In the genomic region with DNA sequence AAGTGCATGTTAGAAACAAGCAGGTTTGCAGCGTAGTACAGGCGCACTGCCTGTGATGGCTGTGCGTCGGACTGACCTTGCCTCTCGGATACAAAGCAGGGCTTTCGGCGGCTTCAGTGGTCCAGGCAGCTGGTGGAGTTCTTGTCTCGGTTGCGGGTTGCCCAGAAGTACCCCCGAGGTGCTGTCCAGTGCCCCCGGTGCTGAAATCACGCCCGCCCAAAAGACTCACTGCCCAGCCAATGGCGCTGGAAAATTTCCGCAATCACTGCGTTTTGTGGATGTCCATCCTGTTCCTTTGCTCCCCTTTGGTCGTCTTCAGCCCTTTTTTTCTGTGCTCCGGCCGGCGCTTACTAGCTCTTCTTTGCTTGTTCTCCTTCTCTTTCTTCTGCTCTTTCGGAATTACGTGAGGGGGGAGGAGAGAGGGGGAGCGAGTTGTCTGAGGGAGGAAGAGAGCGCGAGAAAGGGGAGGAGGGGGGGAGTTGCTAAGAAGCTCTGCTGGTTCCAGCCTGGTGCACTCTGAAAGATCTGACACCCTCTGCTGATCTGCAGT, we compare ENCODE assay signal across 9 mouse cellular contexts. TPM values are rescaled to one million over a fixed set of nuclear protein-coding genes. Genes with fewer than 3 reads are reported as not detected.
DNase-seq lines count a peak whose midpoint lies in the region; ATAC-seq and TF ChIP-seq lines count a peak whose summit lies in the region.
"Had no signal": no experiment of that assay in that cellular context is flagged by ENCODE, and none has a peak within 500 bp of the region (broad histone marks: within the 10 kb centered on the region; RNA-seq: fewer than 3 reads in every experiment).

A gene (minus strand): TSS at position 445 of the 550 bp plus-strand sequence.

- ATAC-seq in lung, embryonic 15.5 days (ENCODE audit: borderline replicate concordance, extremely low read depth, low FRiP score, low TSS enrichment) = no peak
- peak; percentile 57; the same call in 1 of the 2 replicates for ATAC-seq in embryonic facial prominence, embryonic 11.5 days (replicated peaks; ENCODE audit: insufficient number of reproducible peaks, low FRiP score, low TSS enrichment, low read depth)
- no peak for ATAC-seq in liver, postnatal 0 days

- TF ChIP-seq EP300 in liver, postnatal 0 days (IDR thresholded peaks at IDR 0.05; ENCODE audit: low read depth) = no peak

- peak within 1 kb of the TSS; percentile 56 for H3K4me2 ChIP-seq in lung, embryonic 15.5 days
- H3K4me2 ChIP-seq in embryonic facial prominence, embryonic 11.5 days (ENCODE audit: low read depth, low read length) = peak within 1 kb of the TSS; percentile 61
- 0 out of 2 replicates have a peak within 1 kb of the TSS, but pooled peaks have one; percentile 15 for H3K4me2 ChIP-seq in liver, postnatal 0 days (ENCODE audit: low read depth, low read length)

- no peak within 1 kb of the TSS for H3K27ac ChIP-seq in lung, embryonic 15.5 days
- H3K27ac ChIP-seq in embryonic facial prominence, embryonic 11.5 days (replicated peaks; ENCODE audit: low read depth, low read length) = no peak within 1 kb of the TSS
- H3K27ac ChIP-seq in layer of hippocampus, adult 2 months = peak within 1 kb of the TSS; percentile 97
- H3K27ac ChIP-seq in liver, postnatal 0 days (ENCODE audit: low read depth) = no peak within 1 kb of the TSS

- intact Hi-C loops in heart, postnatal 14 days (cut with DNase I) = no loop called here

- H3K9me3 ChIP-seq in lung, embryonic 15.5 days = no peaks in the 10 kb centered on the region
- no peaks in the 10 kb centered on the region for H3K9me3 ChIP-seq in embryonic facial prominence, embryonic 11.5 days (replicated peaks; ENCODE audit: control insufficient read depth, low read length)
- no peaks in the 10 kb centered on the region for H3K9me3 ChIP-seq in liver, postnatal 0 days (ENCODE audit: low read length)

- peaks cover 15% of the 10 kb centered on the region; the same call in 1 of the 2 replicates for H3K4me1 ChIP-seq in lung, embryonic 15.5 days
- no peaks in the 10 kb centered on the region for H3K4me1 ChIP-seq in embryonic facial prominence, embryonic 11.5 days (ENCODE audit: control insufficient read depth, insufficient read depth, low read length)
- no peaks in the 10 kb centered on the region for H3K4me1 ChIP-seq in liver, postnatal 0 days (ENCODE audit: insufficient read depth)

- WGBS in lung, embryonic 15.5 days = 1% methylated on average over 25 of the region's 25 CpGs
- under 1% methylated on average over 24 of the region's 25 CpGs for WGBS in embryonic facial prominence, embryonic 11.5 days
- 2% methylated on average over 25 of the region's 25 CpGs for whole genome bisulfite sequencing in liver, postnatal 0 days (ENCODE audit: insufficient replicate concordance)

- H3K27me3 ChIP-seq in lung, embryonic 15.5 days = peaks cover 39% of the 10 kb centered on the region
- peaks cover 22% of the 10 kb centered on the region for H3K27me3 ChIP-seq in embryonic facial prominence, embryonic 11.5 days (ENCODE audit: control insufficient read depth, insufficient read depth, low read length)
- peaks cover 24% of the 10 kb centered on the region for H3K27me3 ChIP-seq in liver, postnatal 0 days (ENCODE audit: insufficient read depth, low read length)

- no peak for TF ChIP-seq CTCF in layer of hippocampus, adult 2 months (conservative IDR thresholded peaks at IDR 0.05)
- TF ChIP-seq CTCF in liver, postnatal 0 days (IDR thresholded peaks at IDR 0.05; ENCODE audit: low read depth) = no peak

- no peak within 1 kb of the TSS for H3K9ac ChIP-seq in lung, embryonic 15.5 days
- H3K9ac ChIP-seq in embryonic facial prominence, embryonic 11.5 days (replicated peaks; ENCODE audit: low read length) = peak within 1 kb of the TSS; percentile 50
- H3K9ac ChIP-seq in liver, postnatal 0 days (replicated peaks) = no peak within 1 kb of the TSS

- H3K4me3 ChIP-seq in lung, embryonic 15.5 days = peak within 1 kb of the TSS; percentile 28
- peak within 1 kb of the TSS; percentile 38 for H3K4me3 ChIP-seq in embryonic facial prominence, embryonic 11.5 days (ENCODE audit: low read depth, low read length)
- peak within 1 kb of the TSS; percentile 76 for H3K4me3 ChIP-seq in layer of hippocampus, adult 2 months
- H3K4me3 ChIP-seq in liver, postnatal 0 days (ENCODE audit: low read depth, low read length) = no peak within 1 kb of the TSS

- no peaks in the 10 kb centered on the region for H3K36me3 ChIP-seq in lung, embryonic 15.5 days
- H3K36me3 ChIP-seq in embryonic facial prominence, embryonic 11.5 days (replicated peaks; ENCODE audit: control insufficient read depth, insufficient read depth, low read depth, low read length) = no peaks in the 10 kb centered on the region
- H3K36me3 ChIP-seq in liver, postnatal 0 days (replicated peaks; ENCODE audit: insufficient read depth, low read length) = no peaks in the 10 kb centered on the region
- H3K36me3 ChIP-seq: G1E had no signal

- no peak for DNase-seq in lung, adult 18-20 months
- peak; percentile 81 for DNase-seq in embryonic facial prominence, embryonic 11.5 days (ENCODE audit: low spot score)
- DNase-seq in heart, postnatal 14 days = peak; percentile 25 to 27
- DNase-seq in layer of hippocampus, adult 2 months (ENCODE audit: low spot score in 2 of 2) = peak; percentile 64 to 76
- peak; percentile 13 for DNase-seq in liver, postnatal 0 days
- peak; percentile 85 for DNase-seq in right cerebral cortex, adult 18-20 months
- DNase-seq in urinary bladder, postnatal 10 days (ENCODE audit: low spot score) = no peak

RNA-seq across cellular contexts. Expression of the gene that starts here (rescaled TPM):
- polyA plus RNA-seq in lung, embryonic 15.5 days (2015; fragmentation: Nextera tagmentation; extraction: Ambion mirVana) = 0.05 and 0.14 TPM in 2 replicates
- 2.1 and 2.9 TPM in 2 replicates for polyA plus RNA-seq in embryonic facial prominence, embryonic 11.5 days (2014; fragmentation: Nextera tagmentation; extraction: Ambion mirVana)
- total RNA-seq in heart, postnatal 14 days (2021) = not detected
- 10 to 100 TPM; 59.6 to 61.4 TPM for total RNA-seq in layer of hippocampus, adult 2 months (2021)
- not detected in 2 replicates for polyA plus RNA-seq in liver, postnatal 0 days (2015; fragmentation: Nextera tagmentation; extraction: Ambion mirVana)
- polyA plus RNA-seq: G1E had no signal

Comparison
In these comparisons a context has a peak if more than half of its experiments do, and no peak if none do; other contexts are left out.
1. RNA of the gene that starts here (total RNA-seq): 59.6 to 61.4 TPM in layer of hippocampus, adult 2 months; not detected in heart, postnatal 14 days; every median in the first group is over 10 times any median in the second.
2. Peak in DNase-seq in heart, postnatal 14 days; RNA of the gene not detected or under 1 TPM.
3. Peak in DNase-seq and H3K4me2 ChIP-seq in liver, postnatal 0 days; RNA of the gene not detected or under 1 TPM.
4. DNase-seq: peak in embryonic facial prominence, embryonic 11.5 days (single experiment), layer of hippocampus, adult 2 months (2 of 2) and right cerebral cortex, adult 18-20 months (single experiment); none in lung, adult 18-20 months (0 of 2) and urinary bladder, postnatal 10 days (single experiment).
5. Peak in every context shown above with its lines, with median percentiles within 50 percentile points of each other: H3K4me2 ChIP-seq.